Mouse (Mus musculus) heart, embryonic 13.5 days (tissue): ENCODE results near the gene Abhd18. TPM values are rescaled to one million over a fixed set of nuclear protein-coding genes. Genes with fewer than 3 reads are reported as not detected.
"Not testable (repeated sequence)": the region's sequence is repeated elsewhere in the genome, so short reads cannot be mapped to it uniquely, and the experiment has no call there.

Experiments
- ATAC-seq: fragments of 200-750 bp; cut with Nextera tagmentation; 2 replicates; pipeline ENCODE4 v1.8.0; 2017; ENCODE audit warnings: moderate TSS enrichment; ENCODE audit not compliant: insufficient number of reproducible peaks, low FRiP score, low TSS enrichment; ENCODE audit errors: extremely low read depth
- H3K27ac ChIP-seq: fragments of 300-500 bp; sonication (generic); replicated peaks from 2 replicates; pipeline ENCODE4 v1.5.1; 2015; ENCODE audit warnings: moderate library complexity, mild to moderate bottlenecking, inconsistent platforms
- H3K27me3 ChIP-seq: fragments of 300-500 bp; sonication (generic); replicated peaks from 2 replicates; pipeline ENCODE4 v1.6.1; 2015; ENCODE audit warnings: mild to moderate bottlenecking, inconsistent platforms
- H3K36me3 ChIP-seq: fragments of 300-500 bp; sonication (generic); 2 replicates; pipeline ENCODE4 v1.6.1; 2015; ENCODE audit warnings: mild to moderate bottlenecking, inconsistent platforms
- H3K4me1 ChIP-seq: fragments of 300-500 bp; sonication (generic); 2 replicates; pipeline ENCODE4 v1.6.1; 2015; ENCODE audit warnings: inconsistent platforms
- H3K4me2 ChIP-seq: fragments of 300-500 bp; sonication (generic); 2 replicates; pipeline ENCODE4 v1.6.1; 2015; ENCODE audit warnings: inconsistent platforms, mild to moderate bottlenecking, moderate library complexity
- H3K4me3 ChIP-seq: fragments of 300-500 bp; sonication (generic); 2 replicates; pipeline ENCODE4 v1.5.1; 2015; ENCODE audit warnings: moderate library complexity, mild to moderate bottlenecking, inconsistent platforms
- H3K9ac ChIP-seq: fragments of 300-500 bp; sonication (generic); 2 replicates; pipeline ENCODE4 v1.6.1; 2015; ENCODE audit warnings: inconsistent platforms, mild to moderate bottlenecking, moderate library complexity
- H3K9me3 ChIP-seq: fragments of 300-500 bp; sonication (generic); 2 replicates; pipeline ENCODE4 v1.6.1; 2016; ENCODE audit warnings: inconsistent platforms
- WGBS: fragments of 180-500 bp; shearing (Covaris S2); methylation state at CpG from one replicate; pipeline ENCODE4 v1.1.7; 2015; ENCODE audit warnings: mixed read lengths; 5-methylcytosine and 5-hydroxymethylcytosine counted together
- polyA plus RNA-seq: library from polyadenylated mRNA; unstranded; fragments of >200 nt; fragmentation: Nextera tagmentation; extraction: Ambion mirVana; gene quantifications from 2 replicates; pipeline ENCODE4 v1.2.1, GENCODE M21; 2015

The Abhd18 gene
- polyA plus RNA-seq, 1 experiment from 2014 or later, result 14.3 TPM

DNA sequence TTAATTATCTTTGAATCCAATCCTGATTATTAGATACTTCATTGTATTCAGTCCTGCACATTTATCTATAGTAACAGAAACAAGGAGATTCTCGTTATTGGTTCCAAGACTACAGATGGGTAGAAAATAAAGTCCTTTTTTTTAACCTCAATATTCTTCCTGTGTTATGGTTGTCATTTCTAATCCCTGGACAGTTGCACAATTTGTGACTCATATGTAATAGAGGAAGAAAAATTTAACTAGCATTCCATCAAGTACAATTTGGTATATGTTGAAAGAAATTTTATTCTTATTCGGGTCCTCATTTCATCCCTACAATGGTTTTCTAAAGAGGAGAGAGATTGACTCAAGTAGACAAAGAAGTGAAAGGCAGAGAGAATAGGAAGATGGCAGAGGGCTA lies 1.2 kb downstream of the Abhd18 start:
- not testable (repeated sequence) for ATAC-seq, H3K27ac ChIP-seq, H3K9ac ChIP-seq, H3K27me3 ChIP-seq, H3K4me1 ChIP-seq, H3K36me3 ChIP-seq, H3K9me3 ChIP-seq
- H3K4me3 ChIP-seq, result peak overlapping the region; percentile 64; the same call in 1 of the 2 replicates
- whole genome bisulfite sequencing, result 90% methylated on average over 2 of the region's 2 CpGs
- peak overlapping the region; percentile 77 for H3K4me2 ChIP-seq

DNA sequence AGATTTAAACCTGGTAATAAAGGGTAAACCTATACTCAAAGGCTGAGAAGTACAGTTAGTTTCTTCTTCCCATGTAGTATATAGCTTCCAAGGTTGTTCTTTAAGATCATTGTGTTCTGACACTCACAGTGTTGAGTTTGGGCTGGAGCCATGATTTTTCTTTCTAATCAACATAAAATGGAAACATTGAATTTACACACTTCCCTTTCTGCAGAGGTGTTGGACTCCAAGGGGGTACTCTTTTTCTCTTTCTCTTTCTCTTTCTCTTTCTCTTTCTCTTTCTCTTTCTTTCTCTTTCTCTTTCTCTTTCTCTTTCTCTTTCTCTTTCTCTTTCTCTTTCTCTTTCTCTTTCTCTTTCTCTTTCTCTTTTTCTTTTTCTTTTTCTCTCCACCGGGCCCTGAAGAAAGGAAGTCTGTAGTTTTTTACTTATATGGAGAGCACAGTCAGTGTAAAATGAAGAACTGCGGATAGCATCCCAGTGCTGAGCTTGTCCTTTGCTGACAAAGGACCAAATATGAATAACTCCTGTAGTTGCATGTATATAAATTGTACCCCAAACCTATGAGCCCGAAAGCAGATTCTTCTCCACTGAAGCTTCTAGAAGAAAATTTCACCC lies 6.5 kb downstream of the Abhd18 start:
- ATAC-seq, H3K27me3 ChIP-seq, H3K4me3 ChIP-seq, H3K9me3 ChIP-seq, H3K4me2 ChIP-seq, H3K27ac ChIP-seq, H3K4me1 ChIP-seq, H3K9ac ChIP-seq, H3K36me3 ChIP-seq: not testable (repeated sequence)
- whole genome bisulfite sequencing, result 84% methylated on average over 3 of the region's 3 CpGs

DNA sequence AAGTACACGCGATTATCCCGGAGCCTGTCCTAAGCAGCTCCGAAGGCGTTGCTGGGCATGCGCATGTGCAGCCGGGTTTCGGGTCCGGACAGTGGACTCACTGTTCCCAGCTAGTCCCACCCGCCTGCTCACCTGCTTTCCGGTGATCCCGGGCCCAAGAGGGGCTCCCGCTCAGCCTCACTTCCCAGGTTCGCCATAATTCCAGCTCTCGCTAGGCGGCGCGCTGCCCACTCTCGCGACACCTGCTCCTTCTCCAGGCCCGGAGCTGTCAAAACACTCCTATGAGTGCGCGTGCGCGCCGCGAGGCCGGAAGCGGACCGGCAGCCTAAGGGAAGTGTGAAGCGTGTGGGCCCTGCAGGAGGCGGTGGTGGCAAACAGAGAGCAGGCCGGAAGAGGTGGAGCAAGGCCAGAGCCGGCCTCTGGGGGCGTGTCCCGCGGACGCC lies 47.1 kb downstream of the Abhd18 start:
- Histone ChIP-seq H3K9ac (peak overlapping the region; percentile 82), H3K4me1 (peaks cover 10% of the 10 kb centered on the region), H3K4me3 (peak overlapping the region; percentile 72), H3K4me2 (peak overlapping the region; percentile 69), H3K27ac (peak overlapping the region; percentile 69)
- WGBS, result under 1% methylated on average over 38 of the region's 38 CpGs
- H3K27me3 ChIP-seq, H3K9me3 ChIP-seq, H3K36me3 ChIP-seq: not testable (repeated sequence)
- peak; percentile 100 for ATAC-seq

DNA sequence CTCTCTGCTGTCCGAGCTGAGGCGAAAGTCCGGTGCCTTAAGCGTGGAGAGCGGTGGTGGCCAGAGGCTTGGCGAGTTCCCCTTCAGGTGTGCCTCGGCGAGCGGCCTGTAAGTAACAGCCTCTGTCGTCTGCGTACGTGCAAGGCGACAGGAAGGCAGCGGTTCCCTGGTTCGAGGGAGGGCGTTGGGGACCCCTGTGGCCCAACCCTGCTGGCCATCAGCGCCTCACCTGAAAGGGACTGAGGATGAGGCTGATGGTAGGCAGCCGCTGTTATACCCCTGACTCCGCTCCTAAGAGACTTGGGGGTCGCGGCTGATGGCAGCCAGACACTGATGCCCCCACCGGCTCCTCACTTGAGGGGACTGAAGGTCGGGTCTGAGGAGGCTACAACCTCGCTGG lies 47.6 kb downstream of the Abhd18 start:
- Histone ChIP-seq H3K4me2 (peak overlapping the region; percentile 84), H3K27ac (peak overlapping the region; percentile 78), H3K9ac (peak overlapping the region; percentile 84), H3K4me1 (peaks cover 10% of the 10 kb centered on the region), H3K4me3 (peak overlapping the region; percentile 72)
- WGBS, result under 1% methylated on average over 22 of the region's 24 CpGs
- H3K9me3 ChIP-seq, H3K36me3 ChIP-seq, ATAC-seq, H3K27me3 ChIP-seq: not testable (repeated sequence)

- H3K36me3 ChIP-seq, H3K27me3 ChIP-seq, H3K4me3 ChIP-seq, H3K9me3 ChIP-seq, H3K27ac ChIP-seq, H3K4me1 ChIP-seq, ATAC-seq, H3K4me2 ChIP-seq, H3K9ac ChIP-seq: not testable (repeated sequence)
- WGBS, result 91% methylated on average over 7 of the region's 10 CpGs
Measured at GRCm38 (mm10) chr3:40902443-40902842, 55.7 kb downstream of the Abhd18 start, which contains the start of gene 1700034I23Rik. TSS of gene 1700034I23Rik (minus strand) at chr3:40902543.

DNA sequence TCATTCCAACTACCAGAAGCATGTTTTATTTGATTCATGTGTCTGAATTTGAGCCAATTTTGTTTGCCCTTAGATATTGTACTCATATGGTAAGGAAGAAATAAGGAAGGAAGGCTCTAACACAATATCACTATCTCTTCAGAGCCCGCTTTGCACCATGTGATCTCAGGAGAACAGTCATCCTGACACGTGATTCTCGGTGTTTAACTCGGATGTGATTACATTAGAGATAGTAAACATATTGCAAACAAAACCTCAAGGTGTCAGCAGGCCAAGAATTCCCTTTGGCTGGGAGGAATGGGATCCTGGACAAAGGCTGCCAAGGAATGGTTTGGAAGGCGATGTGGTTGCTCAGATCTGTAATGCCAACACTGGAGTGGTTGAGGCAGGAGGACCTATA lies 91.4 kb downstream of the Abhd18 start:
- WGBS, result 77% methylated on average over 5 of the region's 5 CpGs
- Histone ChIP-seq H3K9me3 (no peaks in the 10 kb centered on the region), H3K27ac (no peak overlapping the region), H3K36me3 (peaks cover 31% of the 10 kb centered on the region), H3K4me2 (no peak overlapping the region), H3K9ac (no peak overlapping the region), H3K4me3 (no peak overlapping the region), H3K4me1 (no peaks in the 10 kb centered on the region), H3K27me3 (no peaks in the 10 kb centered on the region)
- ATAC-seq, result no peak

GRCm38 (mm10) chr3:40938592-40938991 lies 91.8 kb downstream of the Abhd18 start:
- WGBS, result 89% methylated on average over 4 of the region's 4 CpGs

DNA sequence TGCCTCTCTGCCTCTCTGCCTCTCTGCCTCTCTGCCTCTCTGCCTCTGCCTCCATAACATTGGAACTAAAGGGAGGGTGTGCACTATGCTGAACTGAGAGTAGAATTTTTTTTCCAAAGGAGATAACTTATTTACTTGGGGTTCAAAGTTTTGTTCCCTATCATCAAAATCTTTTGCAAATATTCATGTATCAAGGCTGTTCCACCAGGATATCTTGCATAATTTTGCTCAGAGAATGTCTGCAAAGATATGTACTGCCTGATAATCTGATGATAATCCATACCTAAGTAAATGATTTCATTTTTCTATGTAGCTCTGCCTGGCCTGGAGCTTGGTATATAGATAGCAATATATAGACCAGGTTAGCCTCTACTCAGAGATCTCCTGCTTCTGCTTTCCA lies 92.2 kb downstream of the Abhd18 start:
- H3K36me3 ChIP-seq, result peaks cover 23% of the 10 kb centered on the region
- H3K27me3 ChIP-seq, result no peaks in the 10 kb centered on the region
- ATAC-seq, result no peak
- no peaks in the 10 kb centered on the region for H3K9me3 ChIP-seq
- H3K4me1 ChIP-seq, result no peaks in the 10 kb centered on the region
- H3K27ac ChIP-seq, result no peak overlapping the region
- H3K4me3 ChIP-seq, result no peak overlapping the region
- H3K4me2 ChIP-seq, result no peak overlapping the region
- no peak overlapping the region for H3K9ac ChIP-seq

More at GRCm38 (mm10) chr3:40938592-40938991, 91.8 kb downstream of the Abhd18 start:
- Histone ChIP-seq H3K4me2 (no peak overlapping the region), H3K9me3 (no peaks in the 10 kb centered on the region), H3K27ac (no peak overlapping the region), H3K9ac (no peak overlapping the region), H3K4me1 (no peaks in the 10 kb centered on the region), H3K36me3 (peaks cover 27% of the 10 kb centered on the region), H3K27me3 (no peaks in the 10 kb centered on the region), H3K4me3 (no peak overlapping the region)
- no peak for ATAC-seq

GRCm38 (mm10) chr3:40949170-40949902 lies 102.6 kb downstream of the Abhd18 start, which contains the start of gene Larp1b:
TSS of gene Larp1b (plus strand) at chr3:40949828.
- Histone ChIP-seq H3K4me3 (peak within 1 kb of the TSS; percentile 74), H3K4me2 (peak within 1 kb of the TSS; percentile 88), H3K4me1 (peaks cover 18% of the 10 kb centered on the region), H3K27me3 (peaks cover 10% of the 10 kb centered on the region; the same call in 1 of the 2 replicates), H3K27ac (peak within 1 kb of the TSS; percentile 83), H3K9ac (peak within 1 kb of the TSS; percentile 91), H3K36me3 (no peaks in the 10 kb centered on the region), H3K9me3 (no peaks in the 10 kb centered on the region)
- under 1% methylated on average over 64 of the region's 66 CpGs for WGBS
- peak; percentile 94 for ATAC-seq

- WGBS, result under 1% methylated on average over 97 of the region's 118 CpGs
- peaks cover 10% of the 10 kb centered on the region; the same call in 1 of the 2 replicates for H3K27me3 ChIP-seq
- H3K4me1 ChIP-seq, result peaks cover 14% of the 10 kb centered on the region
- H3K4me2 ChIP-seq, result peak overlapping the region; percentile 88
- H3K36me3 ChIP-seq, result no peaks in the 10 kb centered on the region
- peak overlapping the region; percentile 91 for H3K9ac ChIP-seq
- 0 out of 2 replicates have a peak, but pooled peaks have one; percentile 3 for ATAC-seq
- H3K4me3 ChIP-seq, result peak overlapping the region; percentile 74
- no peaks in the 10 kb centered on the region for H3K9me3 ChIP-seq
- H3K27ac ChIP-seq, result peak overlapping the region; percentile 83
Measured at GRCm38 (mm10) chr3:40949903-40950600, 103.3 kb downstream of the Abhd18 start.

- WGBS, result under 1% methylated on average over 43 of the region's 43 CpGs
- ATAC-seq, result no peak
- H3K4me3 ChIP-seq, result peak overlapping the region; percentile 74
- H3K4me1 ChIP-seq, result peaks cover 14% of the 10 kb centered on the region
- H3K36me3 ChIP-seq, result no peaks in the 10 kb centered on the region
- peak overlapping the region; percentile 91 for H3K9ac ChIP-seq
- H3K4me2 ChIP-seq, result peak overlapping the region; percentile 88
- peaks cover 10% of the 10 kb centered on the region; the same call in 1 of the 2 replicates for H3K27me3 ChIP-seq
- H3K9me3 ChIP-seq, result no peaks in the 10 kb centered on the region
- H3K27ac ChIP-seq, result peak overlapping the region; percentile 83
Measured at GRCm38 (mm10) chr3:40950601-40951201, 103.9 kb downstream of the Abhd18 start.
